14 mouse cellular contexts compared by ENCODE assay signal in the genomic region with DNA sequence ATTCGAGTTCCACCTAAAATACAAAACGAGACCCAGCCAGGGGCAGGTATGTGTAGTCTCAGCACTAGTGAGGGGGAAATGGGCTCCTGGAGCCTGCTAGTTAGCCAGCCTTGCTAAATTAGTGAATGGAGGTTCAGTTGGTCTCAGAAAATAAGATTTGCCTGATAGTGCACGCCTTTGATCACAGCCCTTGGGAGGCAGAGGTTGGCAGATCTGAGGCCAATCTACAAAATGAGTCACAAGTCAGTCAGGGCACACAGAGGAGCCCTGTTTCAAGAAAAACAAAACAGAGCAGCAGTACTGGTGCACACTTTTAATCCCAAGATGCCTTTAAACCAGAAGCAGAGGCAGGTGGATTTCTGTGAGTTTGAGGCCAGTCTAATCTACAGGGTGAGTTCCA. TPM values are rescaled to one million over a fixed set of nuclear protein-coding genes. Genes with fewer than 3 reads are reported as not detected.
"Had no signal": no experiment of that assay in that cellular context is flagged by ENCODE, and none has a peak within 500 bp of the region (broad histone marks: within the 10 kb centered on the region; RNA-seq: fewer than 3 reads in every experiment).

No protein-coding gene starts in this region.

- H3K9me3 ChIP-seq: liver, embryonic 13.5 days; lung, embryonic 15.5 days; neural tube, embryonic 13.5 days had no signal

- DNase-seq: liver; liver, embryonic 13.5 days; liver, postnatal 0 days; spleen, adult 18-20 months; thymus, adult 18-20 months; thymus, postnatal 14 days had no signal

- ATAC-seq: liver, postnatal 0 days; midbrain, embryonic 16.5 days had no signal

- H3K4me1 ChIP-seq: limb, embryonic 12.5 days; lung, embryonic 15.5 days; midbrain, embryonic 12.5 days; neural tube, embryonic 13.5 days had no signal

- H3K9ac ChIP-seq: limb, embryonic 12.5 days; liver, embryonic 13.5 days; liver, postnatal 0 days; lung, embryonic 15.5 days; midbrain, embryonic 12.5 days; neural tube, embryonic 13.5 days had no signal

- H3K4me2 ChIP-seq: limb, embryonic 12.5 days; liver, embryonic 13.5 days; lung, embryonic 15.5 days; midbrain, embryonic 12.5 days; neural tube, embryonic 13.5 days had no signal

- H3K27ac ChIP-seq: layer of hippocampus, adult 2 months; liver, embryonic 13.5 days; lung, embryonic 15.5 days; macrophage; midbrain, embryonic 12.5 days; neural tube, embryonic 13.5 days had no signal

- H3K27me3 ChIP-seq: limb, embryonic 12.5 days; liver, embryonic 13.5 days; lung, embryonic 15.5 days; midbrain, embryonic 12.5 days; neural tube, embryonic 13.5 days had no signal

- H3K4me3 ChIP-seq: layer of hippocampus, adult 2 months; limb, embryonic 12.5 days; liver, embryonic 13.5 days; lung, embryonic 15.5 days; midbrain, embryonic 12.5 days; neural tube, embryonic 13.5 days had no signal

RNA-seq across cellular contexts. Expression of a gene that starts 29.0 kb away (rescaled TPM):
- total RNA-seq: megakaryocyte-erythroid progenitor cell, adult 5-6 weeks had no signal
